Mouse (Mus musculus) embryonic fibroblast, embryonic 13.5 days (primary cell): ENCODE measurements around the gene Amotl1.

Source experiments
- CTCF ChIP-seq: IDR thresholded peaks from 2 replicates; pipeline ENCODE4 v1.5.1; 2011; ENCODE audit warnings: mild to moderate bottlenecking, control low read depth, low read length, moderate library complexity, borderline replicate concordance; ENCODE audit not compliant: insufficient read depth
- POLR2A ChIP-seq: IDR thresholded peaks from 2 replicates; pipeline ENCODE4 v1.6.1; 2011; ENCODE audit warnings: low read depth, mild to moderate bottlenecking, control low read depth, low read length, moderate library complexity

DNA sequence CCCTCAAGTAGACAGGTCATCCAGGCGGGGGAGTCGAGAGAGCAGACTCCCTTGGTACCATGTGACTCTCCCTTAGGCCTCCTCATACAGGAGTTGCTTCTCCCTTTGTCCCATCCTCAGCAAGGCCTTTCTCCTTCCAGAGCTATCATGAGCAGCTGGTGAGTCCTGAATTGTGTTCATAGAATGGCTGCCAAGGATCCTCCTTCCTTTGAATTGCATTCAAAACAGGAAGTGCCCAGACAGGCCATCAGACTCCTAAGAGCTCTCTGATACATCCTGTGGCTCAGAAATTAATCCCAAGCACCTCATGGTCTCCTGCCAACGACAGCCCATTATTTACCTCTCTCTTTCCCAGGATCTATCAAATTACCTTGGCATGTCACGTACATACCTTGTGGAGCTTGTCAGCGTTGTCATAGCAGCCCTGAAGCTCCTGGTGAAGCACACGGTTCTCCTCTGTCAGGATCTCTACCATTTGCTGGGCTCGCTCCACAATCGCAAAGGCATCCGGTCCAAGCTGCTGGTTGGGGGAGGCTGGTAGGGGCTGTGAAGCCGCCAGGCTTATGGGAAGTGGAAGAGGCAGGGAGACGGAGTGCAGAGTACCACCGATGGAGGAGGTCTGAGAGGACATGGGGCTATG lies 70.0 kb downstream of the Amotl1 start:
- no peak for TF ChIP-seq CTCF
- no peak for TF ChIP-seq POLR2A
